Mouse (Mus musculus): Measurements from ENCODE around the gene Efcab11.

DNA sequence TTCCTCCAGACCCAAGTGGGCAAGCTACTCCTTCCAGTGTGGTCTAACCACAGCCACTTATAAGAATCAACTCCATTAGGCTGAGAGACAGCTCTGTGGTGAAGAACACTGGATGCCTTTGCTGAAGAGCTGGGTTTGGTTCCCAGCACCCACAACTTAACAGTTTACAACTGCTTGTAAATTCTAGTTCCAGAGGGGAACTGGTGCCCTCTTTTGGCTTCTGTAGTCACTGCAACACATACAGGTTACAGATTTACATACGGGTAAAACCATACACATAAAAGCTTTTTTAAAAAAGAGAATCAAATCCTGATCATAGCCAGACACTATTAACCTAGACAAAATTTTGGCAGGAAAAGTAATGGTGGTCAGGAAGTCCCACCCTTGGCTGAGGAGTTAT lies 50.8 kb downstream of the Efcab11 start:
- TF ChIP-seq CTCF (conservative IDR thresholded peaks at IDR 0.05 in 1 of 2, IDR thresholded peaks at IDR 0.05 in 1 of 2; ENCODE audit: low read depth in 2 of 2, low read length in 2 of 2) (peak; percentile 13 to 39; a peak in 2 of 4 replicates), ZKSCAN1 (IDR thresholded peaks at IDR 0.05; ENCODE audit: borderline replicate concordance, low read depth, low read length) (no peak), SMC3 (IDR thresholded peaks at IDR 0.05; ENCODE audit: low read depth, low read length) (peak; percentile 30; the same call in 1 of the 2 replicates), MAFK (IDR thresholded peaks at IDR 0.05; ENCODE audit: insufficient replicate concordance, low read length) (no peak), GABPA (IDR thresholded peaks at IDR 0.05; ENCODE audit: insufficient replicate concordance, low read depth, low read length) (no peak), CHD2 (IDR thresholded peaks at IDR 0.05; ENCODE audit: low read length) (no peak), HCFC1 (IDR thresholded peaks at IDR 0.05; ENCODE audit: low read depth, low read length) (no peak), ZC3H11A (IDR thresholded peaks at IDR 0.05; ENCODE audit: low read depth, low read length) (no peak), POLR2A (IDR thresholded peaks at IDR 0.05; ENCODE audit: low read depth, low read length) (no peak)
